Mouse (Mus musculus) midbrain, embryonic 12.5 days (tissue): ENCODE data around the gene Cntd1. TPM values are rescaled to one million over a fixed set of nuclear protein-coding genes. Genes with fewer than 3 reads are reported as not detected.
A peak's percentile ranks its signal among the peaks of the same experiment; 100 is the strongest.

Source experiments
- ATAC-seq: fragments of 200-750 bp; cut with Nextera tagmentation; 2 replicates; pipeline ENCODE4 v1.8.0; 2017; ENCODE audit warnings: low read depth, moderate TSS enrichment, moderate library complexity; ENCODE audit not compliant: low FRiP score
- H3K27ac ChIP-seq: fragments of 300-500 bp; sonication (generic); replicated peaks from 2 replicates; pipeline ENCODE4 v1.5.1; 2016; ENCODE audit warnings: mild to moderate bottlenecking
- H3K27me3 ChIP-seq: fragments of 300-500 bp; sonication (generic); 2 replicates; pipeline ENCODE4 v1.6.1; 2016; ENCODE audit warnings: mild to moderate bottlenecking
- H3K36me3 ChIP-seq: fragments of 300-500 bp; sonication (generic); 2 replicates; pipeline ENCODE4 v1.6.1; 2016
- H3K4me1 ChIP-seq: fragments of 300-500 bp; sonication (generic); 2 replicates; pipeline ENCODE4 v1.6.1; 2016
- H3K4me2 ChIP-seq: fragments of 300-500 bp; sonication (generic); replicated peaks from 2 replicates; pipeline ENCODE4 v1.6.1; 2016; ENCODE audit warnings: mild to moderate bottlenecking, moderate library complexity
- H3K4me3 ChIP-seq: fragments of 300-500 bp; sonication (generic); 2 replicates; pipeline ENCODE4 v1.5.1; 2016; ENCODE audit warnings: mild to moderate bottlenecking
- H3K9ac ChIP-seq: fragments of 300-500 bp; sonication (generic); replicated peaks from 2 replicates; pipeline ENCODE4 v1.6.1; 2016; ENCODE audit warnings: mild to moderate bottlenecking, moderate library complexity
- H3K9me3 ChIP-seq: fragments of 300-500 bp; sonication (generic); 2 replicates; pipeline ENCODE4 v1.6.1; 2016; ENCODE audit warnings: mild to moderate bottlenecking
- WGBS: fragments of 180-500 bp; shearing (Covaris S2); methylation state at CpG from one replicate; pipeline ENCODE4 v1.1.7; 2016; 5-methylcytosine and 5-hydroxymethylcytosine counted together
- polyA plus RNA-seq: library from polyadenylated mRNA; unstranded; fragments of >200 nt; fragmentation: Nextera tagmentation; extraction: Ambion mirVana; gene quantifications from 2 replicates; pipeline ENCODE4 v1.2.1, GENCODE M21; 2016

Gene Cntd1
- 1.3 and 1.6 TPM in 2 replicates for polyA plus RNA-seq

GRCm38 (mm10) chr11:101278223-101279192 is at the start of gene Cntd1, which contains the start of gene Coa3:
TSS of gene Cntd1 (plus strand) at chr11:101279012.
TSS of gene Coa3 (minus strand) at chr11:101279114.
- H3K27me3 ChIP-seq, result peaks cover 21% of the 10 kb centered on the region
- peak within 1 kb of the TSS; percentile 73 for H3K4me3 ChIP-seq
- H3K36me3 ChIP-seq, result no peaks in the 10 kb centered on the region
- H3K9ac ChIP-seq, result peak within 1 kb of the TSS; percentile 75
- peak; percentile 94 for ATAC-seq
- WGBS, result 11% methylated on average over 45 of the region's 45 CpGs
- H3K4me1 ChIP-seq, result peaks cover 28% of the 10 kb centered on the region
- H3K9me3 ChIP-seq, result no peaks in the 10 kb centered on the region
- H3K4me2 ChIP-seq, result peak within 1 kb of the TSS; percentile 88
- peak within 1 kb of the TSS; percentile 77 for H3K27ac ChIP-seq

- peaks cover 23% of the 10 kb centered on the region for H3K27me3 ChIP-seq
- WGBS, result 23% methylated on average over 8 of the region's 8 CpGs
- H3K27ac ChIP-seq, result no peak overlapping the region
- ATAC-seq, result no peak
- H3K9me3 ChIP-seq, result no peaks in the 10 kb centered on the region
- no peak overlapping the region for H3K4me3 ChIP-seq
- H3K4me2 ChIP-seq, result no peak overlapping the region
- H3K36me3 ChIP-seq, result no peaks in the 10 kb centered on the region
- peaks cover 22% of the 10 kb centered on the region for H3K4me1 ChIP-seq
- no peak overlapping the region for H3K9ac ChIP-seq
Observed at GRCm38 (mm10) chr11:101229361-101229900, 49.4 kb upstream of the Cntd1 start.

GRCm38 (mm10) chr11:101230061-101230511 is 48.7 kb upstream of the Cntd1 start:
- Histone ChIP-seq H3K4me1 (peaks cover 21% of the 10 kb centered on the region), H3K9ac (no peak overlapping the region), H3K4me2 (no peak overlapping the region), H3K27me3 (peaks cover 21% of the 10 kb centered on the region), H3K27ac (no peak overlapping the region), H3K4me3 (no peak overlapping the region), H3K36me3 (no peaks in the 10 kb centered on the region), H3K9me3 (no peaks in the 10 kb centered on the region)
- WGBS, result 29% methylated on average over 2 of the region's 2 CpGs
- ATAC-seq, result no peak

GRCm38 (mm10) chr11:101230526-101230925 is 48.3 kb upstream of the Cntd1 start:
- H3K4me3 ChIP-seq, result no peak overlapping the region
- H3K4me2 ChIP-seq, result no peak overlapping the region
- no peak overlapping the region for H3K9ac ChIP-seq
- H3K27ac ChIP-seq, result no peak overlapping the region
- no peaks in the 10 kb centered on the region for H3K9me3 ChIP-seq
- H3K4me1 ChIP-seq, result peaks cover 17% of the 10 kb centered on the region
- H3K27me3 ChIP-seq, result peaks cover 18% of the 10 kb centered on the region
- no peak for ATAC-seq
- 14% methylated on average over 5 of the region's 5 CpGs for WGBS
- no peaks in the 10 kb centered on the region for H3K36me3 ChIP-seq

GRCm38 (mm10) chr11:101230991-101231871 is 47.6 kb upstream of the Cntd1 start:
- Histone ChIP-seq H3K36me3 (no peaks in the 10 kb centered on the region), H3K4me1 (peaks cover 14% of the 10 kb centered on the region), H3K27ac (no peak overlapping the region), H3K9me3 (no peaks in the 10 kb centered on the region), H3K4me3 (no peak overlapping the region), H3K27me3 (peaks cover 18% of the 10 kb centered on the region), H3K4me2 (no peak overlapping the region), H3K9ac (no peak overlapping the region)
- ATAC-seq, result no peak
- WGBS, result 13% methylated on average over 18 of the region's 18 CpGs

GRCm38 (mm10) chr11:101232010-101232839 is 46.6 kb upstream of the Cntd1 start:
- no peak for ATAC-seq
- no peak overlapping the region for H3K4me3 ChIP-seq
- H3K9ac ChIP-seq, result no peak overlapping the region; the same call in 1 of the 2 replicates
- H3K4me2 ChIP-seq, result no peak overlapping the region
- no peak overlapping the region for H3K27ac ChIP-seq
- peaks cover 18% of the 10 kb centered on the region for H3K27me3 ChIP-seq
- 61% methylated on average over 6 of the region's 6 CpGs for WGBS
- no peaks in the 10 kb centered on the region for H3K9me3 ChIP-seq
- H3K36me3 ChIP-seq, result no peaks in the 10 kb centered on the region
- peaks cover 11% of the 10 kb centered on the region for H3K4me1 ChIP-seq

- no peak overlapping the region for H3K4me2 ChIP-seq
- ATAC-seq, result no peak
Observed at GRCm38 (mm10) chr11:101233240-101233639, 45.6 kb upstream of the Cntd1 start.

GRCm38 (mm10) chr11:101234124-101234523 is 44.7 kb upstream of the Cntd1 start:
- Histone ChIP-seq H3K4me3 (no peak overlapping the region), H3K4me2 (no peak overlapping the region), H3K27me3 (peaks cover 13% of the 10 kb centered on the region), H3K36me3 (no peaks in the 10 kb centered on the region), H3K9me3 (no peaks in the 10 kb centered on the region), H3K27ac (no peak overlapping the region), H3K9ac (no peak overlapping the region), H3K4me1 (peaks cover 11% of the 10 kb centered on the region)
- ATAC-seq, result no peak

More at GRCm38 (mm10) chr11:101233240-101233639, 45.6 kb upstream of the Cntd1 start:
- H3K4me1 ChIP-seq, result peaks cover 11% of the 10 kb centered on the region
- 92% methylated on average over 1 of the region's 1 CpGs for WGBS
- H3K36me3 ChIP-seq, result no peaks in the 10 kb centered on the region
- H3K27ac ChIP-seq, result no peak overlapping the region
- H3K9ac ChIP-seq, result no peak overlapping the region
- no peak overlapping the region for H3K4me3 ChIP-seq
- no peaks in the 10 kb centered on the region for H3K9me3 ChIP-seq
- peaks cover 13% of the 10 kb centered on the region for H3K27me3 ChIP-seq

GRCm38 (mm10) chr11:101235429-101235828 is 43.4 kb upstream of the Cntd1 start:
- H3K4me1 ChIP-seq, result peaks cover 10% of the 10 kb centered on the region
- no peak overlapping the region for H3K4me3 ChIP-seq
- H3K9me3 ChIP-seq, result no peaks in the 10 kb centered on the region
- no peak overlapping the region for H3K27ac ChIP-seq
- H3K9ac ChIP-seq, result no peak overlapping the region
- no peak for ATAC-seq
- H3K27me3 ChIP-seq, result peaks cover 13% of the 10 kb centered on the region
- no peak overlapping the region for H3K4me2 ChIP-seq
- H3K36me3 ChIP-seq, result no peaks in the 10 kb centered on the region

GRCm38 (mm10) chr11:101236782-101237181 is 42.0 kb upstream of the Cntd1 start:
- Histone ChIP-seq H3K4me3 (no peak overlapping the region), H3K27ac (no peak overlapping the region), H3K9ac (no peak overlapping the region), H3K4me1 (no peaks in the 10 kb centered on the region), H3K4me2 (no peak overlapping the region), H3K36me3 (no peaks in the 10 kb centered on the region), H3K9me3 (no peaks in the 10 kb centered on the region), H3K27me3 (peaks cover 4% of the 10 kb centered on the region; the same call in 1 of the 2 replicates)
- ATAC-seq, result no peak
- WGBS, result 92% methylated on average over 5 of the region's 5 CpGs

- Histone ChIP-seq H3K4me3 (no peak overlapping the region), H3K36me3 (no peaks in the 10 kb centered on the region), H3K27ac (no peak overlapping the region), H3K4me2 (no peak overlapping the region), H3K9ac (no peak overlapping the region), H3K4me1 (no peaks in the 10 kb centered on the region), H3K27me3 (no peaks in the 10 kb centered on the region), H3K9me3 (no peaks in the 10 kb centered on the region)
- ATAC-seq, result no peak
- 55% methylated on average over 5 of the region's 5 CpGs for WGBS
Observed at GRCm38 (mm10) chr11:101238071-101238647, 40.7 kb upstream of the Cntd1 start.
